Mouse (Mus musculus): ENCODE measurements around the gene AC141477.1.

Gene AC141477.1

DNA sequence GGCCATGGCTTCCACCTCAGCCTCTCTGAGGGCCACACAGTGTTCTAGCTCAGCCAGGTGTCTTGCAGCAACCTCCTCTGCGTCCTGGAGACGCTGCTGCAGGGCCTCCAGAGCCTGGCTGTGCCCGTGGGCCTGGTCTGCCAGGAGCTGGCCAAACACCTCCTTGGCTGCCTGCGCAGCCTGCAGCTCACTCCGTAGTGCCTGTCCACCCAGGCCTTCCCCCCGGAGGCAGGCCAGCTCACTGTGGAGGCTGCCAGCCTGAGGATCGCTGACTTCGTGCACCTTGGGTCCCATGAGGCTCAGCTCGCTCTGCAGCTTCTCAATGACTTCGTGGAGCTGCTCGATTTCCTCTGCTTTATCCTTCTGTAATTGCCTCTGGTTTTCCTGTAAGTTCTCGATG, 47.6 kb downstream of the AC141477.1 start:
- no peak for DNase-seq

DNA sequence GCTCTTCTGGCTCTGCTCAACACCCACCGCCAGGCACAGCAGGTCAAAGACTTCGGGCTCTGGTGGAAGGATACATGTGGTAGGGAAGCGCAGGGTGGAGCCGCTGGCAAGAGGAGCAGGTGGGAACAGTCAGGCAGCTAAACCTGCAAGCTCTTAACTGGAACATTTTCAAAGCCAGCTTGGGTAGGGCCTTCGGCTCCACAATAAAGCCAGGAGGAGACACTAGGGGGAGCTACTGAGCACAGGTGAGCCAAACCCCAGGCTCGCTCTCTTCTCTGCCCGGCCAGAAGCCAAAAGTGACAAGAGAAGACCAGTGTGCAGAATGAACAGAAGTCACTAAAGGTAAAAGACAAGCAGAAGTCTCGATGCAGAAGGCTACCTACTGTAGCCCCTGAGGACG, 48.5 kb downstream of the AC141477.1 start:
- DNase-seq: peak; percentile 46

DNA sequence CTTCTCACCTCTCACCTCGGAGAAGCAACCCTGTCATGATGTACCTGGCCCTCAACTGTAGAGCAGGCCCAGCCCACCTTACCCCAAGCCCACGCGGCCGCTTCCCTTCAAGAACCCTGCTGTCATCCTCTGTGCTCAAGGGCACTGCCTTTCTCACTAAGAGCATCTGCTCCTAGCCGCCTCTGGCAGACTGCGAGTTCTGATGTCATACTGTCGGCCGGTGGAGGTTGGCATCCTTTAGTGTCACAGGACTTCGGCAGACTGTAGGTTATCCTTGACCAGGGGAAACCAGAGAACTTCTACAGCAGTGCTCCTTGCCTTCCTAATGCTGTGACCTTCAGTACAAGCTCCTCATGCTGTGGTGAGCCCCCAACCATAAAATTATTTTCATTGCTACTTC, 49.1 kb downstream of the AC141477.1 start:
- DNase-seq: no peak

All from kidney, adult 9 months (tissue).